Mouse (Mus musculus) kidney, adult 2 months (tissue): ENCODE data around the gene Usp49.

Experiments used
- CTCF ChIP-seq: fragments of 200-500 bp; conservative IDR thresholded peaks from 2 replicates; pipeline ENCODE4 v1.5.1; 2011; ENCODE audit warnings: low read depth, mild to moderate bottlenecking, control low read depth, low read length, moderate library complexity, mixed read lengths; ENCODE audit not compliant: insufficient read depth, insufficient read length
- POLR2A ChIP-seq: fragments of 200-500 bp; IDR thresholded peaks from one replicate; pipeline ENCODE4 v1.6.1; 2011; ENCODE audit warnings: low read depth, low read length, control low read depth

GRCm38 (mm10) chr17:47625088-47625487 lies 5.4 kb upstream of the Usp49 start:
- TF ChIP-seq POLR2A (no peak), CTCF (no peak)
